Mouse (Mus musculus) heart, embryonic 13.5 days (tissue): ENCODE results near the gene Dock8. TPM values are rescaled to one million over a fixed set of nuclear protein-coding genes. Genes with fewer than 3 reads are reported as not detected.

Source experiments
- ATAC-seq: fragments of 200-750 bp; cut with Nextera tagmentation; 2 replicates; pipeline ENCODE4 v1.8.0; 2017; ENCODE audit warnings: moderate TSS enrichment; ENCODE audit not compliant: insufficient number of reproducible peaks, low FRiP score, low TSS enrichment; ENCODE audit errors: extremely low read depth
- H3K27ac ChIP-seq: fragments of 300-500 bp; sonication (generic); replicated peaks from 2 replicates; pipeline ENCODE4 v1.5.1; 2015; ENCODE audit warnings: moderate library complexity, mild to moderate bottlenecking, inconsistent platforms
- H3K27me3 ChIP-seq: fragments of 300-500 bp; sonication (generic); replicated peaks from 2 replicates; pipeline ENCODE4 v1.6.1; 2015; ENCODE audit warnings: mild to moderate bottlenecking, inconsistent platforms
- H3K36me3 ChIP-seq: fragments of 300-500 bp; sonication (generic); 2 replicates; pipeline ENCODE4 v1.6.1; 2015; ENCODE audit warnings: mild to moderate bottlenecking, inconsistent platforms
- H3K4me1 ChIP-seq: fragments of 300-500 bp; sonication (generic); 2 replicates; pipeline ENCODE4 v1.6.1; 2015; ENCODE audit warnings: inconsistent platforms
- H3K4me2 ChIP-seq: fragments of 300-500 bp; sonication (generic); 2 replicates; pipeline ENCODE4 v1.6.1; 2015; ENCODE audit warnings: inconsistent platforms, mild to moderate bottlenecking, moderate library complexity
- H3K4me3 ChIP-seq: fragments of 300-500 bp; sonication (generic); 2 replicates; pipeline ENCODE4 v1.5.1; 2015; ENCODE audit warnings: moderate library complexity, mild to moderate bottlenecking, inconsistent platforms
- H3K9ac ChIP-seq: fragments of 300-500 bp; sonication (generic); 2 replicates; pipeline ENCODE4 v1.6.1; 2015; ENCODE audit warnings: inconsistent platforms, mild to moderate bottlenecking, moderate library complexity
- H3K9me3 ChIP-seq: fragments of 300-500 bp; sonication (generic); 2 replicates; pipeline ENCODE4 v1.6.1; 2016; ENCODE audit warnings: inconsistent platforms
- WGBS: fragments of 180-500 bp; shearing (Covaris S2); methylation state at CpG from one replicate; pipeline ENCODE4 v1.1.7; 2015; ENCODE audit warnings: mixed read lengths; 5-methylcytosine and 5-hydroxymethylcytosine counted together
- polyA plus RNA-seq: library from polyadenylated mRNA; unstranded; fragments of >200 nt; fragmentation: Nextera tagmentation; extraction: Ambion mirVana; gene quantifications from 2 replicates; pipeline ENCODE4 v1.2.1, GENCODE M21; 2015

Dock8 gene
- polyA plus RNA-seq, 1 experiment from 2014 or later = 2.6 TPM

GRCm38 (mm10) chr19:24983050-24983449 lies 16.3 kb upstream of the Dock8 start:
- H3K27ac ChIP-seq = no peak overlapping the region
- H3K9ac ChIP-seq = no peak overlapping the region
- 80% methylated on average over 4 of the region's 4 CpGs for WGBS
- no peak for ATAC-seq
- peaks cover 4% of the 10 kb centered on the region; the same call in 1 of the 2 replicates for H3K4me1 ChIP-seq
- H3K4me2 ChIP-seq = no peak overlapping the region
- H3K4me3 ChIP-seq = no peak overlapping the region
- no peaks in the 10 kb centered on the region for H3K36me3 ChIP-seq
- H3K27me3 ChIP-seq = 0 out of 2 replicates have a peak, but pooled peaks cover 2% of the 10 kb centered on the region
- H3K9me3 ChIP-seq = no peaks in the 10 kb centered on the region

GRCm38 (mm10) chr19:24983857-24984498 lies 15.4 kb upstream of the Dock8 start:
- WGBS = 70% methylated on average over 7 of the region's 7 CpGs
- no peak overlapping the region for H3K4me2 ChIP-seq
- no peak for ATAC-seq

GRCm38 (mm10) chr19:24985045-24985444 lies 14.3 kb upstream of the Dock8 start:
- Histone ChIP-seq H3K9me3 (no peaks in the 10 kb centered on the region), H3K4me3 (no peak overlapping the region), H3K27me3 (0 out of 2 replicates have a peak, but pooled peaks cover 2% of the 10 kb centered on the region), H3K9ac (no peak overlapping the region), H3K4me1 (peaks cover 9% of the 10 kb centered on the region), H3K4me2 (no peak overlapping the region), H3K27ac (no peak overlapping the region), H3K36me3 (no peaks in the 10 kb centered on the region)
- WGBS = 96% methylated on average over 2 of the region's 2 CpGs
- ATAC-seq = no peak

More at GRCm38 (mm10) chr19:24983857-24984498, 15.4 kb upstream of the Dock8 start:
- Histone ChIP-seq H3K27me3 (0 out of 2 replicates have a peak, but pooled peaks cover 2% of the 10 kb centered on the region), H3K27ac (no peak overlapping the region), H3K4me1 (peaks cover 9% of the 10 kb centered on the region), H3K36me3 (no peaks in the 10 kb centered on the region), H3K9ac (no peak overlapping the region), H3K4me3 (no peak overlapping the region), H3K9me3 (no peaks in the 10 kb centered on the region)

- H3K4me3 ChIP-seq = no peak overlapping the region
- no peaks in the 10 kb centered on the region for H3K27me3 ChIP-seq
- WGBS = 61% methylated on average over 4 of the region's 4 CpGs
- no peak overlapping the region for H3K27ac ChIP-seq
- H3K9me3 ChIP-seq = no peaks in the 10 kb centered on the region
- H3K9ac ChIP-seq = no peak overlapping the region
- peaks cover 9% of the 10 kb centered on the region for H3K4me1 ChIP-seq
- no peaks in the 10 kb centered on the region for H3K36me3 ChIP-seq
- no peak overlapping the region for H3K4me2 ChIP-seq
- no peak for ATAC-seq
These were observed 12.0 kb upstream of the Dock8 start for GRCm38 (mm10) chr19:24987355-24987754.

- WGBS = 57% methylated on average over 5 of the region's 5 CpGs
- no peak for ATAC-seq
- no peaks in the 10 kb centered on the region for H3K9me3 ChIP-seq
These were observed 10.5 kb upstream of the Dock8 start for GRCm38 (mm10) chr19:24988831-24989230.

GRCm38 (mm10) chr19:24990138-24990822 lies 9.1 kb upstream of the Dock8 start:
- no peak overlapping the region for H3K4me3 ChIP-seq
- no peaks in the 10 kb centered on the region for H3K9me3 ChIP-seq
- no peak overlapping the region for H3K27ac ChIP-seq
- no peaks in the 10 kb centered on the region for H3K27me3 ChIP-seq
- H3K4me1 ChIP-seq = peaks cover 16% of the 10 kb centered on the region
- ATAC-seq = no peak
- H3K36me3 ChIP-seq = no peaks in the 10 kb centered on the region
- H3K4me2 ChIP-seq = no peak overlapping the region
- no peak overlapping the region for H3K9ac ChIP-seq
- 59% methylated on average over 7 of the region's 7 CpGs for WGBS

More at GRCm38 (mm10) chr19:24988831-24989230, 10.5 kb upstream of the Dock8 start:
- H3K36me3 ChIP-seq = no peaks in the 10 kb centered on the region
- H3K27ac ChIP-seq = no peak overlapping the region
- H3K4me1 ChIP-seq = peaks cover 9% of the 10 kb centered on the region
- no peak overlapping the region for H3K9ac ChIP-seq
- H3K27me3 ChIP-seq = no peaks in the 10 kb centered on the region
- no peak overlapping the region for H3K4me3 ChIP-seq
- H3K4me2 ChIP-seq = no peak overlapping the region

- peaks cover 8% of the 10 kb centered on the region for H3K4me1 ChIP-seq
- no peak overlapping the region for H3K4me2 ChIP-seq
- ATAC-seq = no peak; the same call in 1 of the 2 replicates
- H3K27me3 ChIP-seq = peaks cover 15% of the 10 kb centered on the region
- no peaks in the 10 kb centered on the region for H3K9me3 ChIP-seq
- no peak overlapping the region for H3K9ac ChIP-seq
- WGBS = 62% methylated on average over 6 of the region's 6 CpGs
- no peak overlapping the region for H3K27ac ChIP-seq
- H3K36me3 ChIP-seq = no peaks in the 10 kb centered on the region
- no peak overlapping the region for H3K4me3 ChIP-seq
These were observed 5.8 kb upstream of the Dock8 start for GRCm38 (mm10) chr19:24993526-24993925.

GRCm38 (mm10) chr19:24994900-24995299 lies 4.4 kb upstream of the Dock8 start:
- H3K27me3 ChIP-seq = peaks cover 15% of the 10 kb centered on the region
- peaks cover 9% of the 10 kb centered on the region for H3K4me1 ChIP-seq
- ATAC-seq = no peak
- 34% methylated on average over 8 of the region's 8 CpGs for WGBS
- no peak overlapping the region for H3K4me3 ChIP-seq
- no peak overlapping the region for H3K4me2 ChIP-seq
- no peak overlapping the region for H3K27ac ChIP-seq
- H3K9me3 ChIP-seq = no peaks in the 10 kb centered on the region
- H3K9ac ChIP-seq = no peak overlapping the region
- no peaks in the 10 kb centered on the region for H3K36me3 ChIP-seq

- WGBS = 59% methylated on average over 12 of the region's 12 CpGs
- Histone ChIP-seq H3K4me3 (no peak overlapping the region), H3K4me1 (peaks cover 16% of the 10 kb centered on the region), H3K9me3 (no peaks in the 10 kb centered on the region), H3K36me3 (no peaks in the 10 kb centered on the region), H3K27ac (no peak overlapping the region), H3K27me3 (peaks cover 35% of the 10 kb centered on the region), H3K9ac (no peak overlapping the region), H3K4me2 (no peak overlapping the region)
- no peak for ATAC-seq
These were observed 2.3 kb upstream of the Dock8 start for GRCm38 (mm10) chr19:24996815-24997704.

- peak overlapping the region; percentile 93 for H3K4me2 ChIP-seq
- WGBS = 51% methylated on average over 5 of the region's 5 CpGs
These were observed 773 bp upstream of the Dock8 start for GRCm38 (mm10) chr19:24998561-24998960.

GRCm38 (mm10) chr19:25000153-25000552 lies 819 bp downstream of the Dock8 start:
- WGBS = 19% methylated on average over 9 of the region's 9 CpGs
- H3K4me1 ChIP-seq = peaks cover 23% of the 10 kb centered on the region
- peaks cover 40% of the 10 kb centered on the region for H3K27me3 ChIP-seq
- no peaks in the 10 kb centered on the region for H3K36me3 ChIP-seq
- H3K4me3 ChIP-seq = peak overlapping the region; percentile 81
- H3K9ac ChIP-seq = peak overlapping the region; percentile 84
- ATAC-seq = no peak
- H3K9me3 ChIP-seq = no peaks in the 10 kb centered on the region
- H3K27ac ChIP-seq = no peak overlapping the region
- H3K4me2 ChIP-seq = peak overlapping the region; percentile 93

More at GRCm38 (mm10) chr19:24998561-24998960, 773 bp upstream of the Dock8 start:
- Histone ChIP-seq H3K4me3 (peak overlapping the region; percentile 81), H3K9ac (peak overlapping the region; percentile 84; the same call in 1 of the 2 replicates), H3K4me1 (peaks cover 21% of the 10 kb centered on the region), H3K27ac (no peak overlapping the region), H3K9me3 (no peaks in the 10 kb centered on the region), H3K27me3 (peaks cover 40% of the 10 kb centered on the region), H3K36me3 (no peaks in the 10 kb centered on the region)
- ATAC-seq = no peak
